Mouse (Mus musculus) hindbrain, embryonic 15.5 days (tissue): ENCODE results near the gene Sdsl. TPM values are rescaled to one million over a fixed set of nuclear protein-coding genes. Genes with fewer than 3 reads are reported as not detected.

Experiments
- ATAC-seq: fragments of 200-750 bp; cut with Nextera tagmentation; 2 replicates; pipeline ENCODE4 v1.8.0; 2017; ENCODE audit warnings: low read depth, moderate number of reproducible peaks, moderate TSS enrichment; ENCODE audit not compliant: low FRiP score
- H3K27ac ChIP-seq: fragments of 300-500 bp; sonication (generic); replicated peaks from 2 replicates; pipeline ENCODE4 v1.5.1; 2015; ENCODE audit warnings: mild to moderate bottlenecking, inconsistent platforms
- H3K27me3 ChIP-seq: fragments of 300-500 bp; sonication (generic); 2 replicates; pipeline ENCODE4 v1.6.1; 2015; ENCODE audit warnings: control low read depth, inconsistent platforms
- H3K36me3 ChIP-seq: fragments of 300-500 bp; sonication (generic); 2 replicates; pipeline ENCODE4 v1.6.1; 2015; ENCODE audit warnings: control low read depth, inconsistent platforms
- H3K4me1 ChIP-seq: fragments of 300-500 bp; sonication (generic); replicated peaks from 2 replicates; pipeline ENCODE4 v1.6.1; 2015; ENCODE audit warnings: control low read depth, inconsistent platforms
- H3K4me2 ChIP-seq: fragments of 300-500 bp; sonication (generic); 2 replicates; pipeline ENCODE4 v1.6.1; 2015; ENCODE audit warnings: moderate library complexity, mild to moderate bottlenecking, inconsistent platforms
- H3K4me3 ChIP-seq: fragments of 300-500 bp; sonication (generic); 2 replicates; pipeline ENCODE4 v1.5.1; 2015; ENCODE audit warnings: mild to moderate bottlenecking, inconsistent platforms
- H3K9ac ChIP-seq: fragments of 300-500 bp; sonication (generic); 2 replicates; pipeline ENCODE4 v1.6.1; 2015; ENCODE audit warnings: inconsistent platforms
- H3K9me3 ChIP-seq: fragments of 300-500 bp; sonication (generic); 2 replicates; pipeline ENCODE4 v1.6.1; 2016; ENCODE audit warnings: control low read depth, inconsistent platforms
- WGBS: fragments of 180-500 bp; shearing (Covaris S2); methylation state at CpG from one replicate; pipeline ENCODE4 v1.1.7; 2015; 5-methylcytosine and 5-hydroxymethylcytosine counted together
- polyA plus RNA-seq: library from polyadenylated mRNA; unstranded; fragments of >200 nt; fragmentation: Nextera tagmentation; extraction: Ambion mirVana; gene quantifications from 2 replicates; pipeline ENCODE4 v1.2.1, GENCODE M21; 2015

Sdsl gene
- polyA plus RNA-seq, 1 experiment from 2014 or later = 6.5 TPM

- 58% methylated on average over 11 of the region's 11 CpGs for WGBS
- no peaks in the 10 kb centered on the region for H3K27me3 ChIP-seq
- H3K4me1 ChIP-seq = peaks cover 3% of the 10 kb centered on the region; the same call in 1 of the 2 replicates
- no peak overlapping the region for H3K4me3 ChIP-seq
- 0 out of 2 replicates have a peak, but pooled peaks cover 7% of the 10 kb centered on the region for H3K36me3 ChIP-seq
- ATAC-seq = no peak
- no peak overlapping the region for H3K27ac ChIP-seq
- H3K4me2 ChIP-seq = no peak overlapping the region
- no peaks in the 10 kb centered on the region for H3K9me3 ChIP-seq
- no peak overlapping the region for H3K9ac ChIP-seq
These were observed 19.8 kb upstream of the Sdsl start for GRCm38 (mm10) chr5:120492437-120492836.

- peaks cover 3% of the 10 kb centered on the region; the same call in 1 of the 2 replicates for H3K4me1 ChIP-seq
- 60% methylated on average over 8 of the region's 8 CpGs for WGBS
- H3K36me3 ChIP-seq = peaks cover 19% of the 10 kb centered on the region; the same call in 1 of the 2 replicates
- H3K9me3 ChIP-seq = no peaks in the 10 kb centered on the region
- H3K4me2 ChIP-seq = no peak overlapping the region
- H3K27me3 ChIP-seq = no peaks in the 10 kb centered on the region
- no peak overlapping the region for H3K4me3 ChIP-seq
- H3K9ac ChIP-seq = no peak overlapping the region
- peak; percentile 57 for ATAC-seq
- peak overlapping the region; percentile 53; the same call in 1 of the 2 replicates for H3K27ac ChIP-seq
These were observed 18.1 kb upstream of the Sdsl start for GRCm38 (mm10) chr5:120490679-120491192.

- Histone ChIP-seq H3K4me1 (peaks cover 3% of the 10 kb centered on the region; the same call in 1 of the 2 replicates), H3K27ac (no peak overlapping the region), H3K9ac (no peak overlapping the region), H3K36me3 (peaks cover 19% of the 10 kb centered on the region; the same call in 1 of the 2 replicates), H3K27me3 (no peaks in the 10 kb centered on the region), H3K4me2 (no peak overlapping the region), H3K9me3 (no peaks in the 10 kb centered on the region), H3K4me3 (no peak overlapping the region)
- 90% methylated on average over 8 of the region's 8 CpGs for WGBS
- no peak for ATAC-seq
These were observed 15.2 kb upstream of the Sdsl start for GRCm38 (mm10) chr5:120487844-120488243.

DNA sequence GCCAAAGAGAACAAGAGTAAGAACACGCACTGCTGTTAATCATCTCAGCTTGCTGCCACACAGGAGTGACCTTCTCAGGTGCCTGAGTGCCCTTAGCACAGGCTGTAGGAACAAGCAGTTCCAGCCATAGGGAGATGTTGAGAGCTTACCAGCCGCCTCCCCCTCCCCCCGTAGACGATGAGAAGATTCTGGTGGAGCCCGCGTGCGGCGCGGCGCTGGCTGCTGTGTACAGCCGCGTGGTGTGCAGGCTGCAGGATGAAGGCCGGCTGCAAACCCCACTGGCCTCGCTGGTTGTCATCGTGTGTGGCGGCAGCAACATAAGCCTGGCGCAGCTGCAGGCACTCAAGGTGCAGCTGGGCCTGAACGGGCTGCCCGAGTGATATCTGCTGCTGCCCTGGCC is 10.8 kb upstream of the Sdsl start:
- WGBS = 83% methylated on average over 19 of the region's 19 CpGs
- H3K27me3 ChIP-seq = no peaks in the 10 kb centered on the region
- ATAC-seq = no peak
- H3K36me3 ChIP-seq = peaks cover 19% of the 10 kb centered on the region; the same call in 1 of the 2 replicates
- no peak overlapping the region for H3K27ac ChIP-seq
- H3K9ac ChIP-seq = no peak overlapping the region
- no peak overlapping the region for H3K4me3 ChIP-seq
- H3K4me2 ChIP-seq = no peak overlapping the region
- H3K4me1 ChIP-seq = no peaks in the 10 kb centered on the region
- H3K9me3 ChIP-seq = no peaks in the 10 kb centered on the region

DNA sequence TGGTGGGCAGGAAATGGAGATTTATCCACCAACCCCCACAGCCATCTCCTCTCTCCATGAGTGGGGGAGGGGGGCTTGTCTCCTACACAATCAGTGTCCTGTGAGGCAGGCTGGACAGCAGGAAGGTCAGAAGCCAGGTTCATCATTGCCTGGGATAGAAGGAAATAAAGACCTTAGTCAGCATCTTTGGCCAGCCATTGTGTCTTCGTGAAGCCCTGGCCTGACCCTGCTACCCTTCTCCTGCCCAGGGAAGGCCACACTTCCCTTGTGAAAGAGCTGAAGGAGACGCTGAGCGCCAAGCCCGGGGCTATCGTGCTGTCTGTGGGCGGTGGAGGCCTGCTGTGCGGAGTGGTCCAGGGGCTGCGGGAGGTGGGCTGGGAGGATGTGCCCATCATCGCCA is 8.6 kb upstream of the Sdsl start:
- no peak overlapping the region for H3K4me3 ChIP-seq
- 0 out of 2 replicates have a peak, but pooled peaks cover 2% of the 10 kb centered on the region for H3K27me3 ChIP-seq
- H3K9me3 ChIP-seq = no peaks in the 10 kb centered on the region
- 54% methylated on average over 9 of the region's 9 CpGs for WGBS
- no peaks in the 10 kb centered on the region for H3K4me1 ChIP-seq
- H3K4me2 ChIP-seq = no peak overlapping the region
- ATAC-seq = no peak
- H3K36me3 ChIP-seq = peaks cover 1% of the 10 kb centered on the region; the same call in 1 of the 2 replicates
- no peak overlapping the region for H3K27ac ChIP-seq
- no peak overlapping the region for H3K9ac ChIP-seq

DNA sequence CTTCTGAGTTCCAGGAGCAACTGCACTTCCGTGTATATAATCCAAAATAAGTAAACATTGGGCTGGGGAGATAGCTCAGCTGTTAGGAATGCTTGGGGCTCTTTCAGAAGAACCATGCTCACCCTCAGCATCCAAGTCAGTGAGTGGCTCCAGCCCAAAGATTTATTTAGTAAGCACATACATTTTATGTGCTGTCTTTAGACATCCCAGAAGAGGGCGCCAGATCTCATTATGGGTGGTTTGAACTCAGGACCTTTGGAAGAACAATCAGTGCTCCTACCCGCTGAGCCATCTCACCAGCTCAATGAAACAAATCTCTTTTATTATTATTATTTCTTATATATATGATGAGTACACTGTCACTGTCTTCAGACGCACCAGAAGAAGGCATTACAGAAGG is 6.9 kb upstream of the Sdsl start:
- 75% methylated on average over 4 of the region's 4 CpGs for WGBS
- Histone ChIP-seq H3K9me3 (no peaks in the 10 kb centered on the region), H3K4me3 (no peak overlapping the region), H3K4me2 (no peak overlapping the region), H3K9ac (no peak overlapping the region), H3K27ac (no peak overlapping the region), H3K4me1 (no peaks in the 10 kb centered on the region), H3K27me3 (0 out of 2 replicates have a peak, but pooled peaks cover 3% of the 10 kb centered on the region), H3K36me3 (no peaks in the 10 kb centered on the region)
- ATAC-seq = no peak

DNA sequence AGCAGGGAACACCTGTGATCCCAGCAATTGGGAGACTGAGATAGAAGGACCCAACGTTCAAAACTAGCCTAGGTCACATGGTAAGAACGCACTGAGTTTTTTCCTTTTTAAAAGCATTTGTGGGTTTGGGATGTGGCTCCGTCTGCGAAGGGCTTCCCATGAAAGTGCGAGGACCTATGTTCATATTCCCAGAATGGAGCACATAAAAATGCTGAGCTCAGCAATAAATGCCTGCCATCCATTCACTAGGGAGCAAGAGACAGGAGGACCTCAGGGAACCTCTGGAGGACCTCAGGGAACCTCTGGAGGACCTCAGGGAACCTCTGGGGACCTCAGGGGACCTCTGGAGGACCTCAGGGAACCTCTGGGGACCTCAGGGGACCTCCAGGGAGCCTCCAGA is 5.4 kb upstream of the Sdsl start:
- Histone ChIP-seq H3K36me3 (no peaks in the 10 kb centered on the region), H3K4me3 (no peak overlapping the region), H3K9me3 (no peaks in the 10 kb centered on the region), H3K4me2 (no peak overlapping the region), H3K9ac (no peak overlapping the region), H3K27me3 (0 out of 2 replicates have a peak, but pooled peaks cover 3% of the 10 kb centered on the region), H3K4me1 (no peaks in the 10 kb centered on the region), H3K27ac (no peak overlapping the region)
- ATAC-seq = no peak
- 88% methylated on average over 5 of the region's 5 CpGs for WGBS

GRCm38 (mm10) chr5:120476296-120476695 is 3.7 kb upstream of the Sdsl start, which contains the start of gene Sds:
Gene Sds, plus strand, starts transcription at chr5:120476526.
- H3K27me3 ChIP-seq = 0 out of 2 replicates have a peak, but pooled peaks cover 3% of the 10 kb centered on the region
- H3K4me1 ChIP-seq = no peaks in the 10 kb centered on the region
- H3K4me2 ChIP-seq = no peak within 1 kb of the TSS
- no peak; the same call in 1 of the 2 replicates for ATAC-seq
- WGBS = 22% methylated on average over 13 of the region's 13 CpGs
- no peaks in the 10 kb centered on the region for H3K36me3 ChIP-seq
- H3K9ac ChIP-seq = no peak within 1 kb of the TSS
- no peak within 1 kb of the TSS for H3K4me3 ChIP-seq
- no peak within 1 kb of the TSS for H3K27ac ChIP-seq
- H3K9me3 ChIP-seq = no peaks in the 10 kb centered on the region

DNA sequence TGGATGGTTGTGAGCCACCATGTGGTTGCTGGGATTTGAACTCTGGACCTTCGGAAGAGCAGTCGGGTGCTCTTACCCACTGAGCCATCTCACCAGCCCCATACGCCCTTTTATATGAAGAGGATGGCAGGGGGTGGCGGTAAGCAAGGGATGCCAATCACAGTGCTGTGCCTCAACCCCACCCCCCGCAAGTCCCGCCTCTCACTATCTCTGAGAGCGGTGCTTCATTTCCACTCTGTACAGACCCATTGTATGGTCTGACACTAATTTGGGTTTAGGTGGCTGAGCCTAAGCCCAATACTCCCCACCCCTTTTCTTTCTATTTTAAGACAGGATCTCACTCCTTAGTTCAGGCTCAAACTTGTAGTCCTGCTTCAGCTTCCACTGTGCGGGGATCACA is 3.3 kb upstream of the Sdsl start:
- Histone ChIP-seq H3K4me2 (no peak overlapping the region), H3K4me1 (no peaks in the 10 kb centered on the region), H3K9me3 (no peaks in the 10 kb centered on the region), H3K27ac (no peak overlapping the region), H3K4me3 (no peak overlapping the region), H3K27me3 (0 out of 2 replicates have a peak, but pooled peaks cover 3% of the 10 kb centered on the region), H3K9ac (no peak overlapping the region), H3K36me3 (no peaks in the 10 kb centered on the region)
- WGBS = 54% methylated on average over 8 of the region's 8 CpGs
- no peak for ATAC-seq

- Histone ChIP-seq H3K4me3 (no peak overlapping the region), H3K36me3 (no peaks in the 10 kb centered on the region), H3K27me3 (0 out of 2 replicates have a peak, but pooled peaks cover 3% of the 10 kb centered on the region), H3K4me2 (no peak overlapping the region), H3K4me1 (no peaks in the 10 kb centered on the region), H3K9ac (no peak overlapping the region), H3K9me3 (no peaks in the 10 kb centered on the region), H3K27ac (no peak overlapping the region)
- 94% methylated on average over 2 of the region's 2 CpGs for WGBS
- ATAC-seq = no peak
These were observed 751 bp upstream of the Sdsl start for GRCm38 (mm10) chr5:120473361-120473760.

DNA sequence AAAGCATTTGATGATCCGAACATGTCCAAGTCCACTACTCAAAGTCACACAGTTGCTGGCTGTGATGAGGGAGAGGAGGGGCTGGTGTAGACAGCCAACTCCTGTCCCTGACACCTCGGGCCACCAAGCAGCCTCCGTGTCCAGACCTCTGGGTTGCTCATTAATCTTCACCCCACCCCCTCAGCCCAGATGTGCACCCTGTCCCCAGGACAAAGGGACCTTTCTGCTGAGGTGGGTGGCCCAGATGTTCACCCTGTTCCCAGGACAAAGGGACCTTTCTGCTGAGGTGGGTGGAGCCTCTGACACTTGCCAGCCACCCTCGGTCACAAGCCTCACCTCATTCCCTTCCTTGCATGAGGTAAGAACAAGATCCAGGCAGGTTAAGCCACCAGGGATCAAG is 1.1 kb downstream of the Sdsl start:
- H3K27ac ChIP-seq = no peak overlapping the region
- no peak overlapping the region for H3K9ac ChIP-seq
- no peak overlapping the region for H3K4me2 ChIP-seq
- 0 out of 2 replicates have a peak, but pooled peaks cover 3% of the 10 kb centered on the region for H3K27me3 ChIP-seq
- no peak overlapping the region for H3K4me3 ChIP-seq
- no peak for ATAC-seq
- H3K36me3 ChIP-seq = no peaks in the 10 kb centered on the region
- H3K4me1 ChIP-seq = 0 out of 2 replicates have a peak, but pooled peaks cover 3% of the 10 kb centered on the region
- 47% methylated on average over 4 of the region's 4 CpGs for WGBS
- no peaks in the 10 kb centered on the region for H3K9me3 ChIP-seq

DNA sequence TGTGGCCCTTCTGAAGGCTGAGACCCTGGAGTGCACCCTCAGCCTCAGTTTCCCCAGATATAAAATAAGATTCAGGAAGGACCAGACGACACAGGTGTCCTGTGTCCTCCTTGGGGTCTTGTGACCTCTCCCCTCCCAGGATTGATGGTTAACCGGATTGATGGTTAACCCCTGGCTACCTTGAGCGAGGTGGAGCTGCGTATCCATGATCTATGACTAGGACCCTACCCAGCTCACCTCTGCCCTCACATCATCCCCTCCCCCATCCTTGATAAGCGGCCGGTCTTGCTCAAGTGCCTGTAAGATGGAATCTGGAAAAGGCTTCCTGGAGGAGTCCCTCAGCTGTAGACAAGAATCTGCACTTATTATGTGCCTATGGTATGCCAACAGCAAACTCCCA is 3.8 kb downstream of the Sdsl start:
- Histone ChIP-seq H3K36me3 (no peaks in the 10 kb centered on the region), H3K27ac (no peak overlapping the region), H3K27me3 (no peaks in the 10 kb centered on the region), H3K4me2 (no peak overlapping the region), H3K4me1 (0 out of 2 replicates have a peak, but pooled peaks cover 3% of the 10 kb centered on the region), H3K4me3 (no peak overlapping the region), H3K9ac (no peak overlapping the region), H3K9me3 (no peaks in the 10 kb centered on the region)
- WGBS = 88% methylated on average over 6 of the region's 6 CpGs
- no peak for ATAC-seq
